Mouse (Mus musculus) midbrain, embryonic 13.5 days (tissue): ENCODE measurements around the gene P2ry13. TPM values are rescaled to one million over a fixed set of nuclear protein-coding genes. Genes with fewer than 3 reads are reported as not detected.

Experiments
- polyA plus RNA-seq: library from polyadenylated mRNA; unstranded; fragments of >200 nt; fragmentation: Nextera tagmentation; extraction: Ambion mirVana; gene quantifications from 2 replicates; pipeline ENCODE4 v1.2.1, GENCODE M21; 2015

Gene P2ry13
- polyA plus RNA-seq, 1 experiment from 2014 or later, result 0.97 TPM

Other genes starting within 250 kb of the P2ry13 start
- gene Med12l, start 205.1 kb downstream of the P2ry13 start, polyA plus RNA-seq, result 4.0 and 4.4 TPM in 2 replicates
- gene Gpr171, start 109.1 kb downstream of the P2ry13 start, polyA plus RNA-seq, result 0.82 and 1.2 TPM in 2 replicates
- 1.9 and 2.4 TPM in 2 replicates for gene P2ry14, start 57.3 kb downstream of the P2ry13 start, polyA plus RNA-seq
- gene Gpr87, start 15.8 kb downstream of the P2ry13 start, polyA plus RNA-seq, result 0.19 TPM in 1 of 2 replicates, not detected in the other
- gene P2ry12, start 52.0 kb upstream of the P2ry13 start, polyA plus RNA-seq, result 5.9 and 6.4 TPM in 2 replicates
- gene Igsf10, start 133.5 kb upstream of the P2ry13 start, polyA plus RNA-seq, result 2.1 and 2.5 TPM in 2 replicates